Mouse (Mus musculus) testis, adult 2 months (tissue): Measurements from ENCODE around the gene Hipk1.

Experiments used
- CTCF ChIP-seq: fragments of 200-500 bp; IDR thresholded peaks from 2 replicates; pipeline ENCODE4 v1.5.1; 2012; ENCODE audit warnings: low read depth, mild to moderate bottlenecking, inconsistent platforms, low read length, moderate library complexity; ENCODE audit not compliant: control insufficient read depth, insufficient read depth, insufficient replicate concordance
- POLR2A ChIP-seq: fragments of 200-500 bp; IDR thresholded peaks from 2 replicates; pipeline ENCODE4 v1.6.1; 2012; ENCODE audit warnings: low read depth, mild to moderate bottlenecking, inconsistent platforms, low read length, moderate library complexity; ENCODE audit not compliant: control insufficient read depth

DNA sequence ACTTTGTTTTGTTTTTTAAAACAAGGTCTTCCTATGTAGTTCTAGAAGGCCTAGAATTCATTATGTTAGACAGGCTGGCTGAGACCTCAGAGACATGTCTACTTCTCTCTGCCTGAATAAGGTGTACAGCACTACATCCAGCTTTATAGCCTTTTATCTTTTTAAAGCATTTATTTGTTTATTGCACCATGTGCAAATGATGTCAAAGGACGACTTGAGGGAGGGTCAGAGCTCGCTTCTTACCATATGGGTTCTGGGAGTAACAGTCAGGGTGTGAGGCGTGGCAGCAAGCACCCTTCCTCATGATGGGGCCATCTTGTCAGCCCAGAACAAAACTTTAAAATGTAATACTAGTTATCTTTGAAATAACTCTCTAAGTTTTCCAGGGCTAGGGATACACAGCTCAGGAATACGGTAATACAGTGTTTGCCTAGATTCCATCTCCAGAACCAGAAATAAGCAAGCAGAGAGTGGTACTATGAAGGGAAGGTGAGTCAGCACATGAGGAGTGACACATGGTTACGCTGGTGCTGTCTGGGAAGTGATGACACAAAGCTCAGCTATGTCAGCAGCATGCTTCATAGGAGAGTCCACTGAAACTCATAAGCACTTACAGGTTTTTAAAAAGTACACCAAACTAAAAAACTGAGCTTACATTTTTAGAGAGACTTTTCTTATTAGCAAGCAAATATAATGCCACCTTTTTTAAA is 31.9 kb downstream of the Hipk1 start:
- TF ChIP-seq CTCF (no peak), POLR2A (no peak)
